ENCODE assay signal across 21 mouse cellular contexts in the genomic region with DNA sequence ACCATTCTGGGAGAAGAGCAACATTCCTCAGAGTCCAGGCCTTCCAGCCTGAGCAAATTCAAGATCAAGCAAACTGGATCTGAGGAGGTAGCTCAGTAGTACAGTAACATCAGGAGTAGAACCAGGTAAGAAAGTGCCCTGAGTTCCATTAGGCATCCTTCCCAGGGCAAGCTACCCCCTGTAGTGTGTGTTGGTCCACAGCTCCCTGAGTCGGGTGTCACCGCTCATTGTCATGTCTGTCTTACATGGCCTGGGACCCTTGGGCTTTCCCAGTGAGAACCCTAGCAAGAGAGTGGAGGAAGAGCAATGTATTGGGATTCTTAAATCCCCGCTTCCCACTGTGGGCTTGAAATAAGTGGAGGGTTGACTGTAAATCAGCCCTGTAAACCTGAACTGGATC.
"Had no signal": no experiment of that assay in that cellular context is flagged by ENCODE, and none has a peak within 500 bp of the region (broad histone marks: within the 10 kb centered on the region; RNA-seq: fewer than 3 reads in every experiment).

No protein-coding gene starts in this region.

- DNase-seq: gastrocnemius, postnatal 14 days; gastrocnemius, postnatal 36 days; heart, postnatal 36 days; kidney, adult 11 months; kidney, adult 8-10 months; kidney, postnatal 10 days; kidney, postnatal 25 days; kidney, postnatal 4 days had no signal

- H3K9me3 ChIP-seq: heart, embryonic 15.5 days; hindbrain, embryonic 15.5 days; limb, embryonic 13.5 days; limb, embryonic 15.5 days; liver, embryonic 12.5 days had no signal

- H3K36me3 ChIP-seq: heart, embryonic 13.5 days; heart, embryonic 15.5 days; hindbrain, embryonic 13.5 days; hindbrain, embryonic 15.5 days; limb, embryonic 13.5 days; limb, embryonic 15.5 days; liver, embryonic 12.5 days had no signal

- H3K9ac ChIP-seq: heart, embryonic 13.5 days; heart, embryonic 15.5 days; hindbrain, embryonic 13.5 days; hindbrain, embryonic 15.5 days; limb, embryonic 13.5 days; limb, embryonic 15.5 days; liver, embryonic 12.5 days; liver, embryonic 14.5 days had no signal

- H3K27ac ChIP-seq: heart, embryonic 15.5 days; hindbrain, embryonic 13.5 days; hindbrain, embryonic 15.5 days; hindbrain, postnatal 0 days; layer of hippocampus, adult 2 months; left cerebral cortex, adult 2 months; limb, embryonic 13.5 days; limb, embryonic 15.5 days; liver, embryonic 12.5 days; liver, embryonic 14.5 days had no signal

- H3K27me3 ChIP-seq: heart, embryonic 13.5 days; heart, embryonic 15.5 days; hindbrain, embryonic 13.5 days; hindbrain, embryonic 15.5 days; limb, embryonic 13.5 days; limb, embryonic 15.5 days; liver, embryonic 12.5 days had no signal

- H3K4me1 ChIP-seq: hindbrain, embryonic 13.5 days; hindbrain, embryonic 15.5 days; limb, embryonic 13.5 days; limb, embryonic 15.5 days; liver, embryonic 12.5 days had no signal

- H3K4me3 ChIP-seq: heart, embryonic 13.5 days; heart, embryonic 15.5 days; hindbrain, embryonic 13.5 days; hindbrain, embryonic 15.5 days; layer of hippocampus, adult 2 months; left cerebral cortex, adult 2 months; limb, embryonic 13.5 days; limb, embryonic 15.5 days; liver, embryonic 12.5 days had no signal

- ATAC-seq: hindbrain, postnatal 0 days; intestine, embryonic 16.5 days; liver, embryonic 12.5 days had no signal

- H3K4me2 ChIP-seq: heart, embryonic 11.5 days; heart, embryonic 13.5 days; heart, embryonic 15.5 days; hindbrain, embryonic 13.5 days; hindbrain, embryonic 15.5 days; limb, embryonic 13.5 days; limb, embryonic 15.5 days; liver, embryonic 12.5 days had no signal
